Mouse (Mus musculus) lung, embryonic 14.5 days (tissue): ENCODE results near the gene Klk7. TPM values are rescaled to one million over a fixed set of nuclear protein-coding genes. Genes with fewer than 3 reads are reported as not detected.

Experiments used
- ATAC-seq: fragments of 200-750 bp; cut with Nextera tagmentation; 2 replicates; pipeline ENCODE4 v1.8.0; 2017; ENCODE audit warnings: mild to moderate bottlenecking, moderate TSS enrichment, moderate library complexity; ENCODE audit not compliant: insufficient read depth
- DNase-seq: peaks from one replicate; pipeline ENCODE4 v3.0.0-alpha.2; 2015
- H3K27ac ChIP-seq: fragments of 300-500 bp; sonication (generic); 2 replicates; pipeline ENCODE4 v1.5.1; 2014; ENCODE audit warnings: low read depth, mild to moderate bottlenecking, moderate library complexity
- H3K27me3 ChIP-seq: fragments of 300-500 bp; sonication (generic); 2 replicates; pipeline ENCODE4 v1.6.1; 2014; ENCODE audit warnings: low read length, control low read depth; ENCODE audit not compliant: insufficient read depth
- H3K36me3 ChIP-seq: fragments of 300-500 bp; sonication (generic); 2 replicates; pipeline ENCODE4 v1.6.1; 2014; ENCODE audit warnings: control low read depth; ENCODE audit not compliant: insufficient read depth
- H3K4me1 ChIP-seq: fragments of 300-500 bp; sonication (generic); 2 replicates; pipeline ENCODE4 v1.6.1; 2014; ENCODE audit warnings: antibody characterized with exemption, control low read depth; ENCODE audit not compliant: insufficient read depth
- H3K4me2 ChIP-seq: fragments of 300-500 bp; sonication (generic); 2 replicates; pipeline ENCODE4 v1.6.1; 2014; ENCODE audit warnings: mild to moderate bottlenecking
- H3K4me3 ChIP-seq: fragments of 300-500 bp; sonication (generic); 2 replicates; pipeline ENCODE4 v1.5.1; 2014; ENCODE audit warnings: low read depth, low read length
- H3K9ac ChIP-seq: fragments of 300-500 bp; sonication (generic); 2 replicates; pipeline ENCODE4 v1.6.1; 2014
- H3K9me3 ChIP-seq: fragments of 300-500 bp; sonication (generic); 2 replicates; pipeline ENCODE4 v1.6.1; 2016; ENCODE audit warnings: low read depth, low read length, control low read depth
- CTCF ChIP-seq: IDR thresholded peaks from 2 replicates; pipeline ENCODE4 v1.5.1; 2016; ENCODE audit warnings: antibody characterized with exemption, low read depth
- WGBS: fragments of 180-500 bp; shearing (Covaris S2); extraction: QIAGEN DNeasy Blood & Tissue Kit; methylation state at CpG from one replicate; pipeline ENCODE4 v1.1.7; 2014; 5-methylcytosine and 5-hydroxymethylcytosine counted together
- polyA plus RNA-seq: library from polyadenylated mRNA; unstranded; fragments of >200 nt; fragmentation: Nextera tagmentation; extraction: Ambion mirVana; gene quantifications from 2 replicates; pipeline ENCODE4 v1.2.1, GENCODE M21; 2014

Gene Klk7
- polyA plus RNA-seq, 1 experiment from 2014 or later = 0.09 TPM

GRCm38 (mm10) chr7:43774802-43775201 is 36.3 kb upstream of the Klk7 start:
- Histone ChIP-seq H3K36me3 (no peaks in the 10 kb centered on the region), H3K4me3 (no peak overlapping the region), H3K27me3 (no peaks in the 10 kb centered on the region), H3K27ac (no peak overlapping the region), H3K4me1 (no peaks in the 10 kb centered on the region), H3K4me2 (no peak overlapping the region), H3K9me3 (no peaks in the 10 kb centered on the region), H3K9ac (no peak overlapping the region)
- 52% methylated on average over 6 of the region's 6 CpGs for WGBS
- ATAC-seq = no peak
- no peak for TF ChIP-seq CTCF
- no peak for DNase-seq

DNA sequence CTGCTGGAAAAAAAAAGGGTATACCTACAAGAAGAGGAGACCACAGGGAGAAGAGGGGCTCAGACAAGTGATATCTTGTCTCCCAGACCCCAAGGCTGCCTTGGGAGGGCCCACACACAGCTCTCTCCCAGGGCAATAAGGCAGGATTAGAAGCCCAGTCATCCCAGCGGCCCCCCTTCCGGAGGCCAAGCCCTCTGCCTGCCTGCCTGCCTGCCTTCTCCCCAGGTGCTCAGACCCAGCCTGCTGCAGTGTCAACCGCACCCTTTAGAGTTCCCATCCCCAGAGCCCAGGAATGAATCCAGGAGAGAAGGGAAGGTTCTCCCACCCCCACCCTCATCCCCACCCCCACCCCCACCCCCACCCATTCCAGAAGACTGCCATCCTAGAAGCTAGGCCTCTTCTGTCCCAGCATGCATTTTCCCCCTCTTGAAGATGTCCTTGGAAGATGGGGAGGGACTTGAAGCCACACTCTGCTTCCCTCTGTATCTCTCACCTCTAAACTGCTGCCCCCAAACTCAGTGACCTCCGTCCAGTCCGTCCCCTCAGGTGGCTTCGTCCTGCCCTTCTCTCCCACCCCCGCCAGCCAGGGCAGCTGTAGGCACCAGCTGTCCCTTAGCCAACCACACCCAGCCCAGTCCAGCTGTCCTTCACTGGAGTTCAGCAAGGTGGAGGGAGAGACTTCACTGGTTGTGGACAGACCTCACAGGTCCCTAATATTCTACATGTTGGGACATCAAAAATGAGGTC is 35.6 kb upstream of the Klk7 start:
- H3K9ac ChIP-seq = no peak overlapping the region
- no peak overlapping the region for H3K27ac ChIP-seq
- H3K36me3 ChIP-seq = no peaks in the 10 kb centered on the region
- no peaks in the 10 kb centered on the region for H3K27me3 ChIP-seq
- H3K9me3 ChIP-seq = no peaks in the 10 kb centered on the region
- TF ChIP-seq CTCF = no peak
- no peak overlapping the region for H3K4me3 ChIP-seq
- WGBS = 55% methylated on average over 7 of the region's 7 CpGs
- no peaks in the 10 kb centered on the region for H3K4me1 ChIP-seq
- ATAC-seq (no peak), DNase-seq (no peak)
- no peak overlapping the region for H3K4me2 ChIP-seq

DNA sequence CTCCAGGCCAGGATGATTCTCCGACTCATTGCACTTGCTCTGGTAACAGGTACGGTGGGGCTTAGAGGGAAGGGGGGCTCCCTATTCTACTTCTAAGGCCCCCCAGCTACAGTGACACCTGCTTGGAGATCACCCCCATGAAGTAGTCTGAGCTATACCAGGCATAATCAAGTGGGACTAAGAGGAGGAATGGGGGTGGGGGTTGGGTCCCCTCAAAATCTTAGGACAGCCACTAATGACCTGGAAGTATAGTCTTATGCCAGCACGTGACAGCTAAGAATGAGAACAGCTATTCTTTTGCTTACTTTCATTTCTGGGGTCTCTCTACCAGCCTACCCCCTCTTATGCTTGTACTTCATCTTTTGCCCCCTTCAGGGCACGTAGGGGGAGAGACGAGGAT is 34.6 kb upstream of the Klk7 start:
- DNase-seq = no peak
- H3K4me3 ChIP-seq = no peak overlapping the region
- no peak overlapping the region for H3K27ac ChIP-seq
- no peak overlapping the region for H3K4me2 ChIP-seq
- no peaks in the 10 kb centered on the region for H3K9me3 ChIP-seq
- ATAC-seq = no peak
- no peaks in the 10 kb centered on the region for H3K27me3 ChIP-seq
- WGBS = 80% methylated on average over 5 of the region's 5 CpGs
- H3K4me1 ChIP-seq = no peaks in the 10 kb centered on the region
- no peak for TF ChIP-seq CTCF
- no peak overlapping the region for H3K9ac ChIP-seq
- no peaks in the 10 kb centered on the region for H3K36me3 ChIP-seq

DNA sequence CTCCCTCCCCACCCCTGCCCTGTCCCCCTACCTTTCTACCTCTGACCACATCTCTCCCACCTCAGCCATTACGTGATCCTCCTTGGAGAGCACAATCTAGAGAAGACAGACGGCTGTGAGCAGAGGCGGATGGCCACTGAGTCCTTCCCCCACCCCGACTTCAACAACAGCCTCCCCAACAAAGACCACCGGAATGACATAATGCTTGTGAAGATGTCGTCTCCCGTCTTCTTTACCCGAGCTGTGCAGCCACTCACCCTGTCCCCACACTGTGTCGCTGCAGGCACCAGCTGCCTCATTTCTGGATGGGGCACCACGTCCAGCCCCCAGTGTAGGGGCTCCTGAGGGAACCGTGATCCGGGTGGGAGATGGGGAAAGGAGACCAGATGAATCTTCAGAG is 33.7 kb upstream of the Klk7 start:
- 82% methylated on average over 12 of the region's 12 CpGs for WGBS
- H3K36me3 ChIP-seq = no peaks in the 10 kb centered on the region
- no peak overlapping the region for H3K9ac ChIP-seq

GRCm38 (mm10) chr7:43778176-43778970 is 32.7 kb upstream of the Klk7 start:
- Histone ChIP-seq H3K4me3 (no peak overlapping the region), H3K4me2 (no peak overlapping the region), H3K36me3 (no peaks in the 10 kb centered on the region), H3K27ac (no peak overlapping the region), H3K9ac (no peak overlapping the region), H3K4me1 (no peaks in the 10 kb centered on the region), H3K9me3 (no peaks in the 10 kb centered on the region), H3K27me3 (peaks cover 2% of the 10 kb centered on the region; the same call in 1 of the 2 replicates)
- ATAC-seq (no peak), DNase-seq (no peak)
- WGBS = 87% methylated on average over 10 of the region's 10 CpGs
- no peak for TF ChIP-seq CTCF

More for the DNA sequence above, 33.7 kb upstream of the Klk7 start:
- Histone ChIP-seq H3K27ac (no peak overlapping the region), H3K9me3 (no peaks in the 10 kb centered on the region), H3K4me2 (no peak overlapping the region), H3K4me1 (no peaks in the 10 kb centered on the region), H3K4me3 (no peak overlapping the region), H3K27me3 (no peaks in the 10 kb centered on the region)
- no peak for DNase-seq
- no peak for ATAC-seq
- TF ChIP-seq CTCF = no peak

DNA sequence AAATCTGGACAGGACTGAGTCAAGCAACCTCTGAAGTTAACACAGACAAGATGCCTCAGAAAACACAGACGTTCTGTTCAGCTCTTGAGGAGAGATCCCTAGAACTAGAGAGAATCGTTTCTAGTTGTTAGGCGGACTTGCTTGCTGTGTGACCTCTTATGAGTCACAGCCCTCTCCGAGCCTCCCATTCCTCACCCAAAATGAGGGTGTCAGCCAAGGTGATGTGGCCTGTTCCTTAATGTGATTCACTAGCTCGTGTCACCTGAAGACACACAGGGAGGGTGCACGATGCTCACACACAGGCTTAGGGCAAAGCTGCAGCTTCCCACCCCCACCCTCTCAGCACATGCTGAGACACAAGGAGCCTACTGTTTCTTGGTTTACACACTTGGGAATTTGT is 30.9 kb upstream of the Klk7 start:
- H3K4me2 ChIP-seq = no peak overlapping the region
- 49% methylated on average over 6 of the region's 6 CpGs for WGBS
- H3K9ac ChIP-seq = no peak overlapping the region
- H3K27me3 ChIP-seq = peaks cover 5% of the 10 kb centered on the region; the same call in 1 of the 2 replicates
- DNase-seq (no peak), ATAC-seq (no peak)
- H3K4me1 ChIP-seq = no peaks in the 10 kb centered on the region
- no peak overlapping the region for H3K4me3 ChIP-seq
- no peak overlapping the region for H3K27ac ChIP-seq
- no peaks in the 10 kb centered on the region for H3K36me3 ChIP-seq
- H3K9me3 ChIP-seq = no peaks in the 10 kb centered on the region
- no peak for TF ChIP-seq CTCF

GRCm38 (mm10) chr7:43780746-43781145 is 30.3 kb upstream of the Klk7 start, which contains the start of gene Klk10:
TSS of gene Klk10 (plus strand) at chr7:43781035.
- H3K9ac ChIP-seq = no peak within 1 kb of the TSS
- no peak within 1 kb of the TSS for H3K4me2 ChIP-seq
- H3K9me3 ChIP-seq = no peaks in the 10 kb centered on the region
- ATAC-seq (no peak), DNase-seq (no peak)
- H3K27ac ChIP-seq = no peak within 1 kb of the TSS
- H3K4me1 ChIP-seq = no peaks in the 10 kb centered on the region
- H3K4me3 ChIP-seq = no peak within 1 kb of the TSS
- TF ChIP-seq CTCF = no peak
- H3K27me3 ChIP-seq = peaks cover 5% of the 10 kb centered on the region; the same call in 1 of the 2 replicates
- no peaks in the 10 kb centered on the region for H3K36me3 ChIP-seq
- WGBS = 32% methylated on average over 5 of the region's 5 CpGs
